Mouse (Mus musculus): ENCODE results near the gene Nup85.

- TF ChIP-seq HCFC1 (IDR thresholded peaks at IDR 0.05; ENCODE audit: borderline replicate concordance, insufficient read depth, low read length), result no peak
- TF ChIP-seq CHD2 (IDR thresholded peaks at IDR 0.05; ENCODE audit: low read depth, low read length), result no peak
- no peak for TF ChIP-seq MAFK (IDR thresholded peaks at IDR 0.05; ENCODE audit: insufficient read depth, low read depth, low read length)
- TF ChIP-seq ZNF384 (IDR thresholded peaks at IDR 0.05; ENCODE audit: low read depth, low read length), result no peak
Measured at GRCm38 (mm10) chr11:115632862-115633261, 68.6 kb downstream of the Nup85 start.
